Mouse (Mus musculus) retina, postnatal 7 days (tissue): ENCODE measurements around the gene Rgs6.

ENCODE experiments used
- DNase-seq: peaks from one replicate; pipeline ENCODE4 v3.0.0-alpha.2; 2012; ENCODE audit warnings: low read depth, low spot score

The Rgs6 gene

DNA sequence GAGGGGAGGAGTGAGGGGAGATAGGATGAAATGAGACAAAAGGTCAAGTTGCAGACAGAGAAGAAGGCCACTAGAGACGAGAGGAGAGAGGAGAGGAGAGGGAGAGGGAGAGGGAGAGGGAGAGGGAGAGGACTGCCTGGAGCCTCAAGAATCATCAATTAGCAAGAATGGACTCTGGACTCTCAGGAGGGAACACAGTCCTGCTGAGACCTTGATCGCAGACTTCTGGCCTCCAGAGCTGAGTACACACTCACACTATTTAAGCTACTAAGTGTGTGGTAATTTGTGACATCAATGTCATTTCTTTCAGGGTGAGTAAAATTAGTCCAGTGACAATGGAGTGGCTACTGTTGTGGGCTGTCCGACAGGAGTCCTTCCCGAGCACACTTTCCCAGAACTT lies 495.3 kb downstream of the Rgs6 start:
- no peak for DNase-seq

DNA sequence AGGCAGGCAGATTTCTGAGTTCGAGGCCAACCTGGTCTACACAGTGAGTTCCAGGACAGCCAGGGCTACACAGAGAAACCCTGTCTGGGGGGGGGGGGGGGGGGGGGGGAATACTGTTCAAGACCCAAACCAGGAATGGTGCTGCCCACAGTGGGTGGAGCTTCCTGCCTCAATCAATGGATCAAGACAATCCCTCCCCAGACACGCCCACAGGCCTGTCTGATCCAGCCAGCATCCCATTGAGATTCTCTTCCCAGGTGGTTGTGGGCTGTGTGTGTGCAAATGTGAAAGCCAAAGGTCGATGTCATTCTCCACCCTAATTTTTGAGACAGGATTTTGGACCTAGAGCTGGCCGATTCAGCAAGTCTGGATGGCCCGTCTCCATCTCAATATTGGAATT lies 496.5 kb downstream of the Rgs6 start:
- DNase-seq: no peak

DNA sequence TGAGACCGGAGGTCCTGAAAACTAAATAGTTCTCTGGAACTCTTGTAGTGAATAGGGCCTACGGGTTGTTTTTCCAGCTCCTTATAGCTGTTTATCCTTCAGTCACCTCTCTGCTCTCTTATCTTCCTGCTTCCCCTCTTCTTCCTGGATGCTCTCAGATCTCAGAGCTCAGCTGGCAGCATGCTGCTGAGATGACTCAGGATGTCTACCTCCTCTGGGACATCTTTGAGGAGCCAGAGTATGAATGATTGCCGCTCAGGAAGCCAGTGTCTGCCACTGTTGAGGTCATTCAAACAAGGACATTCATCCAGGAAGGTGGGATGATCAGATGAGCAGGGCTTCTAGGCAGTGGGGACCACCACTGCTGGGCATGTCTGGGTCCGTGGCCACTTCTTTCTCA lies 498.9 kb downstream of the Rgs6 start:
- no peak for DNase-seq

DNA sequence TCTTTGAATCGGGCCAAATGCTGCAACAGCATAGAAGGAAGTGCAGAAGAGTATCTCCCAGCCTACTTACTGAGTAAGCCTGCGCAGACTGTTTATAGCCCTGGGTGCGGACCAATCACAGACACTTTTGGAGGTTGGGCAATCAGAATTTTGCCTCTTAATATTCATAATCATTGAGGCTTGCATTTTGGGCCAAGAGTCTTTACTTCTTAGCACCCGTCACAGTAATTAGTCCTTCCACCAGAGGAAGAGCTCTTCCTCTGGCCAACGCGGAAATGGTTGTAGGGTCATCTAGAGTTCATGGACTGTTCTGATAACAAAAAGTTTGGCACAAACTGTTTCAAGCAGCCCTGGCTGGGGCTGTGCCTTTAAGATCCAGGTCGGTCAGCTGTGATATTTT lies 499.5 kb downstream of the Rgs6 start:
- DNase-seq: no peak

DNA sequence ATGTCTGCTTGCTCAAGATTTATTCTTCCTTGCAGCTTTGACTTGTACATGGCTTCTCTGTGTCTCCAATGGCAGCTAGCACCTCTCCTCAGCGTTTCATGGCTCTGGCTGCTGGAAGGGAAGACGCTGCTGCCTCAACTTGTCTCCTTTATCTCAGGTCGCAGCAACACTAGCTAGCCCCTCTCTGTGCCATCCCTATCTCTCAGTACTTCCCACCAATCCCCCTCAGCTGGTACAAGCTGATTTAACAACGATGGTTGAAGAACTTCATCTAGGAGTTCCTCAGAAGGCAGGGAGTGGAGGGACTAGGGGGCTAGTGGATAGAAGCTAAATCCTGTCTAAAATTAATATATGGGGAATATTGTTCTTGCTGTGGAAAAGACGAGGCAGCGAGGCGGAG lies 503.9 kb downstream of the Rgs6 start:
- DNase-seq: no peak

DNA sequence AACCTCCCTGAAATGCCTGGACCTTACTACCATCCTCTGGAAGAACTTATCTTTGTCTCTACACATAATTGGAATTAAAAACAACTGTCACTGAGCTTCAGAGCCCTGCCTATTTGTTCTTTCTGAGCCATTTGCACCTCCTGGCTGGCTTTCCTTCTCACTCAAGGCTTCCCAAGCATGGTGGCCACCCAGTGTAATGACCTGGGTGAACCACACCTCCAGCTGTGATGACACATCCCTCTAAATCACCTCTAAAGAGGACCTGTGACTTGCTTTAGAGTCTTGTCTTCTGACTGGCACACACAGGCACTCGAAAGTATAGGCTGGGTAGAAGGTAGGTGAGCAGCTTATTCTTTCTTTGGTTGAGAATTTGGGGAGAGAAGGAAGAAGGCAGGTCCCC lies 509.7 kb downstream of the Rgs6 start:
- DNase-seq: no peak

DNA sequence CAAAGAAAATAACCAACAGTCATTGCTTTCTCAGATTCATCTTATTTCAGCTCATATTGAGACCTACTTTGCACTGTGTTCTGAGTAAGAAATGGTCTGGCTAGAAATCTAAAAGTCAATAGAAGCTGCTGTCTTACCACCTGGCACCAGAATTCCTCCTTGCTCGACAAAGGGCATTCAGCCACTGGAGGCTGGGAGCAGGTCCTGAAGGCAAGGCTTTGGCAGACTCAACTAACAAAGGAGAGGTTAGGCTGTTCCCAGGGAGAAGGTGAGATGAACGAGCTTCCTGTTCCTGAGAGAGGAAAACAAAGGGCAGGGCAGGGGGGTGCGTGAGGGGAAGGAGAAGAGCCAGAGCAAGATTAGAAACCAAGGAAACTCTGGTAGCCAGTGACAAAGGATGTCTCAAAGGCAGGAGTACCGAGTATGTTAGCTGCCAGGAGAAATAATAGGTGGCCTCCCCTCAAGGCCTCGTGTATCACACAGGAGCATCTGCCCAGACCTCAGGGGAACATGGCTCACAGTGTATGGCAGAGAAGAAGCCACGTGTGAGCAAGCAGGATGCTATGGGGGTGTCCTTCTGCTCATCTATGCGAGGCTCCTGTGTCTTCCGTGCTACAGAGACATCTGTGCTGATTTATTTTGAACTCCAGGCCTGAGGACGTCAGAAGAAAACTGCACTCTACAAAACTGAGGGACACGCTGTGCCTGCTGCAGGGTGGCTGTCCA lies 510.7 kb downstream of the Rgs6 start:
- no peak for DNase-seq

DNA sequence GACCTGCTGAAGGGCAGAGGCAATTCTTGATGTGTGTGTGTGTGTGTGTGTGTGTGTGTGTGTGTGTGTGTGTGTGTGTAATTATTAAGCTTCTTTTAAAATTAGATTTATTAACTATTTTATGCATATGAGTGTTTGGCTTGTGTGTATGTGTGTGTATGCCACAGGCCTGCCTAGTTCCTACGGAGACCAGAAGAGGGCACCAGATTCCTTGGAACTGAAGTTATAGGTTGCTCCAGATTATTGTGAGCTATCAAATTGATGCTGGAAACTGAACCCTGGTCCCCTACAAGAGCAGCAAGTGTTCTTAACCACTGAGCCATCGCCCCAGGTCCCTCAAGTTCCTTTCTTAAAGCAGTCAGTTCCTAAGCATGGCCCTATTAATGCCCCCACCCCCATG lies 511.8 kb downstream of the Rgs6 start:
- DNase-seq: no peak

DNA sequence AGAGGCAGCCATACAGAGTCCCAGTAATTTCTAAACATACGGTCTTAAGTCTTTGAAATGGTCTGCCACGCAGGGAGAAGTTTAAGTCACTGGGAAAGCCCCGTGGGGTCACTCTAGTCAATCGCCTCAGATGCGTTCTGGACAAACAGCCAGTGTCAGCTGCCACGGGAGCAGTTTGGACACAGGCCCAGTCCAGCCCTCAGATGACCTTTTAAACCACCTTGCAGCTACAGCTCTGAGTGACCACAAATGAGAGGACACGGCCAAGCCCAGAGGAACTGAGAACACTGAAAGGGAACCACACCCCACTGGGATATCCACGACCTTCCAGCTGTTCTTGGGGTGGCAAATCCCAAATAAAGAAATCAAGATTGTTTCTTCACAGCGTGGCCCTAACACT lies 512.3 kb downstream of the Rgs6 start:
- DNase-seq: no peak

DNA sequence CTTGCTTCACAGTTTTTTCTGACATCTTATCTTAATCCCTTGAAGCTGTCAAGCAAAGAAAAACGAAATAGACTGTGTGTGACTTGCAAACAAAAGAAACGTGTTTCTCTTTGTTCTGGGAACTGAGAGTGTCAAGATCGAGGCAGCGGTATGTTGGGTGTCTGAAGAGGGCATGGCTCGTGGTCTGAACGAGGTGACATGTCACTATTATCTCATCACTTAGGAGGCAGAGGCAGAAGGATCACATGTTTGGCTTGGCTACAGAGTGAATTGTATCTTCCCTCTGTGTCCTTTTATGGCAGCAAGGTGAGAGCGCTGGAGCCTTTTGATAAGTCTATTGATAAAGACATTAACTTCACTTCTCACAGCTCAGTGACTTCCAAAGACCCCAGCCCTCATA lies 512.8 kb downstream of the Rgs6 start:
- no peak for DNase-seq

DNA sequence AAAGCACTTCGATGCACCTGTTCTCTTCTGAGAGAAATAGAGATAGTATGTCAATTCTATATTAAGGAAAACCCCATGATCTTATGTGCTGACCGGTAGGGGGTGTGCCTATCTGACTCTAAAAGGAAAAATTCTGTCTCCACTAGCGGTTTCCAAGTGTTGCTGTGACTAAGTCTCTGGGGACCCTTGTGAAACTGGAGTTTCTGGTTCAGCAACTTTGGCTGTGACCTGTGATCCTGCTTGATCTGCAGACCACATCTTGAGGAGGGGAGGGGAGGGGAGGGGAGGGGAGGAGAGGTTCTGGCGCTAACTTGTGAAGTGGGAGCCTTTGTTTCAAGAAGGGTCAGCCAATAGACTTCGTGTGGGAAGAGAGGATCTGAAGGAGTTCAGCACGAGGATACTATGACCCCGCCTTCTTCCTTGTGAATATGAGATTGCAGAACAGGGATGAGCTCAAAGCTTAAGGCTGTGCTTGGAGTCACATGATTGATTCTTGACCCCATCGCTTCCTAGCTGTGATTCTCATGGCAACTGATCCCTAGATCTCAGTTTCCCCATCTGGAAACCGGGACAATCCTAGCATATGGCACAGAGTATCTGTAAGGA lies 517.5 kb downstream of the Rgs6 start:
- no peak for DNase-seq

DNA sequence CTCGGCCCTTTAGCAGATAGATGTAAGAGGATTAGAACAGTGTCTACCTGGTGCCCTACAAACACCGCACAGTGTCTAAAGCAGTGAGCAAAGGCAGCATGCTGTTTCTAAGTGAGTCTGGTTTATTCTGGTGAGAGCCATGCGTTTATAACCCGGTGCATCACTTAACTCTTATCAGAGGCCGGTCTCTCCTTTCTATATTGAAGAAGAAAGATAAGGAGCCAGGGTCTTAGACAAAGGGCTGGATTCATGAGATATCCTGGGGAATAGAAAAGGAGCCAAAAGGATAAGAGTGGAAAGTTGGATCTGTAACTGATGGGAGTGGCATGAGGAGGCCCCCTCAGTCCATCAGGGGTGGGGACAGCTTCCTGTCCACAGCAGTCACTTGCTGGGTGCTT lies 518.0 kb downstream of the Rgs6 start:
- no peak for DNase-seq

DNA sequence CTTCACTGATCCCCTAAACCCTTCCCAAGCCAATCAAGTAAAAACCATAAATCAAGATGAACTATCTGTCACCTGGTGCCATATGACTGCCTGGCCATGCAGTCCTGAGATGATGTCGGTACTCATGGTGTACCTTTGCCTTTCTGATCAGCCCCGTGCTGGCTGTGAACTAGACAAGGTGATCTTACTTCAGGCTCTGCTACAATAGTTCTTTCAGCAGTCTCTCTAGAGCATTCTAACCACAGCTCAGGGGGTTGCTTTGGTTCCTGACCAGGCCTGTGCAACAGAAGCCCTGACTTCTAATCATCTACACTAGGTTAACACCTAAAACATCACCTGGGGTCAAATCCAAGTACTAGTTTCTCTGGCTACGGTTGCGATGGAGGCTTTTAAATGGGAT lies 521.4 kb downstream of the Rgs6 start:
- no peak for DNase-seq

DNA sequence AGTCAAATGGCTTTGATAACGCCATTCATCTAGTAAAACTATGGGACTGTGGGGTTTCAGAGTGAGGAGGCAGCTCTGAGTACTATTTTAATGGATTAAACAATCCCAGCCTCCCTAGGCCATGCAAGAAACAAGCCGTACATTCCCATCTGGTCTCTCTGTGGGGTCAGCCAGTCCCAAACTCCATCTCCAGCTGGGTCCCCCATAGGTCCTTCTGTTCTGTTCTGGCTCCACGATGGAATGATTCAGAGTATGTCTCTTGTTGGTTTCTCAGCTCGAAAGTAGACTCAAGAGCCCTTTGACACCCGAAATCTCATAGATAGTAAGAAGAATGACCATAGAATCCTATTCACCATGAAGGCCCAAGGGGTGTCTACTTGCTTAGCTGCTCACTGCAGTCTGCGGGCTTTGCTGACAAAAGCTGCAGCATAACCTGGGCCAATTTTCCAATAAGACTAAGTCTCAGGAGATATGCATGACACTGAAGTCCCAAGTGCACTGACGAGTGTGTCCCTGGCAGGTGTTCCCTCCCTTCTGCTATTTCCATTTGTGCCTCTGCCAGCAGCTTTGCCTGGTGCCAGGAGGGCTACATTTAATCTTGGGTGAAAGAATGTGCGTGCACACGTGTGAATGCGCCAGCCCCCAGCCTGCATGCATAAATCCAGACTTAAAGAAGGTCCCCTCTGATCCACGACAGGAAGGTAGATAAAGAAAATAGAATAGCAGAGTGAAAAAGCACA lies 522.0 kb downstream of the Rgs6 start:
- DNase-seq: no peak

DNA sequence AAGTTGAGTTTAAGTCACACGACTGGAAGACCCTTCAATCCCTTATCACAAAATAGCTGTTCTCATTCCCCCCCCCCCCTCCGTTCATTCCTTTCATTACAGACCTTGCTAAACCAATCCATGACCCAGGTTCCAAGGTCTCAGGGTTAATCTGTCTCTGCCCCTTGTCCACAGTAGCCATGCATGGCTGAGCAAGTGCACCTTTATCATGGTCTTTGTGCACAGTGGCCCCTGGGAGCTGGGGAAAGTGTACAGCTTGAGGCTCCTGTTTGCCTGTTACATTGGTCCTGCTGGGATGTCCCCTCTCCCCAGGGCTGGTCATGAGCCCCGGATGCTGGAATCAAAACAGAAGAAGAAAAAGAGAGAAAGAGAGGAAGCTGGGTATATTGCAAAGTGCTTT lies 522.6 kb downstream of the Rgs6 start:
- DNase-seq: no peak

DNA sequence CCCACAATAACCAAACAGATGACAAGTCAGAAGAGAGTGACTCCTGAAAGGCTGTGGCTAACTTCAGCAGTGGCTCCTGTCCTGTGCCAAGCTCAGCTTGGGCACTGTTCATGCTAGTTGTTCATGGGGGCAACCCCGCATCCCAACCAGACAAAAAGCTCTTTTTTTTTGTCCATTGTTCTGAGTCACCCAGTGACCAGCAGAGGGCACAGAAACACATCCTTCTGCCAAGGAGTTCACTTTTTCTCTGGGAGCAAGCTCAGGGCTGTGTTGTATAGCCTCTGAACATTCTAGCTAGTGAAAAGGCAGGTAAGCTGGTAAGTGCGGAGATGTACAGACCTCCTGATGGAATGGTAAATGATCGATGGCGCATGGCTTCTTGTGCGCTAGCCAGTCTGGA lies 524.2 kb downstream of the Rgs6 start:
- DNase-seq: no peak

DNA sequence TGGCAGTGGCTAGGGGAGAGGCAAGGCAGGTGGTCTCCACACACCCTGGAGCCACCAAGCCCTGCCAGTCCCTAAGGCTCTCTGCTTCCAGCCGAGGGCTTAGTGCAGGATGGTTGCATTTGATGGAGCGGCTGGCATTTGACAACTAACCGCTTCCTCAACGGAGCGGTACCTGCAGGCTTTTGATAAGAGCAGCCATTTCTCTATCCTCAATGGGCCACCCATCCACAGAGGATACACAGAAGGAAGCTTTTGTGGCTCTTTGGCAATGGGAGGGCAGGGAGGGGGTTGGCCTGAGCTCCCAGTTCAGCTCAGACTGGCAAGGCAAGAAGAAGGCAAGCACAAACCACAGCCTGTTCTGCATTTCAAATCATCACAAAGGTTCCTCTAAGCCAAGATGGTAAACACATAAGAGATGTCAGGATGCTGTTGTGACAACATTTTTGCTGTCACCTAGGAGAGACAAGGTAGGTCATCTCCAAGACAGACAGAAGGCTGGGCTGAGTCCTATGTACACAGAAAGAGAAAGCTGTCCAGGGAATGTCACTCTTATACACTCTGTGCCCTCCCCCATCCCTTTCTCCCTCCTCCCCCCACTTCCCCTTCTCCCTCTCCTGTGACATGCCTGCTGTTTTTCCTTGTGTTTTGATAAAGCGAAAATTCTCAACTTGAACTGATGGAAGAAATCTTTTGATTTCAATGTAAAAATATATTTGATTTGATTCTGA lies 525.0 kb downstream of the Rgs6 start:
- DNase-seq: no peak

DNA sequence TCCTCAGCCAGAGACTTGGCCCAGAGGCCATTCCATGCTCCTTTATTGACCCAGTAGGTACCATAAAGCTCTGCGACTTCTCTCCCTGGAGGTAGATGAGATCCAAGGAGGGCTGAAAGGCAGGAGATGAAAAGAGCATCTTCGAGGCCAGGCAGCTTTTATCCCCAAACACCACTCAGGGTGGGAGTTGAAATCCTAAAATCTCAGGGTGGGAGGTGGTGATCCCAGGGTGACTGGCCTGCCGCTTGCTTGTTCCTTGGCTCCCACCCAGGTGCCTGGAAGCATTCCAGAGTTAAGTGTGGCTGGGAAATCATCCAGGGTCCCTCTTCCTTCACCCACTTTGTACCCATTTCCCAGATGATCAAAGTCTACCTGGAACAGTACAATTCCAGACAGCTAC lies 525.9 kb downstream of the Rgs6 start:
- DNase-seq: no peak

DNA sequence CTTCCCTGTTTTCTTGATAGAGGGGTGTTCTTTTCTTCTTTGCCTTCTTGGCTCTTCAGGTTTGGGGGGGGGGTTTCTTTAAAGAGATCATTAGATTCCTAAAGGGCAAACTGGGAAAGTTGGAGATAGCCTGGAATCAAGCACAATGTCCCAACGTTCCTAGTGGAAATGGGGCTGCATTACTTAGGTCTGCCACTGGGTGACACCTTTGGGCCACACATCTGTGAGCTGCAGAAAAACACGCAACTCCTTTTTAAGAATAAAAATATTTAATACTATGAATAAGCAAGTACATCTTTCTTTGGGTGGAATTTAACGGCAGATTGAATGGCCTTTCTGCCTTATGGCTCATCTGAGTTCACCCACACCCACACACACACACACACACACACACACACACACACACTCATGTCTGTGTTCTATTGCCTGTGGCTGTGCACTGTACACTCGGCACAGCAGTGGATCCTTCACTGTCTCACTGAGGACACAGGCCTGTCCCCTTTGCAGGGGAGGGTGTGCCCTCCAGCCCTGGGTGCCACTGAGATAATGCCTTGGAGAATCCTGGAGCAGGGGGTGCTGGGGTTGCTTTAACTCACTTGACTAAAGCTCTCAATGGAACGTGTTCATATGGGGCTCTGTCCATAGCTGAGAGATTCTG lies 526.4 kb downstream of the Rgs6 start:
- DNase-seq: peak; percentile 46

DNA sequence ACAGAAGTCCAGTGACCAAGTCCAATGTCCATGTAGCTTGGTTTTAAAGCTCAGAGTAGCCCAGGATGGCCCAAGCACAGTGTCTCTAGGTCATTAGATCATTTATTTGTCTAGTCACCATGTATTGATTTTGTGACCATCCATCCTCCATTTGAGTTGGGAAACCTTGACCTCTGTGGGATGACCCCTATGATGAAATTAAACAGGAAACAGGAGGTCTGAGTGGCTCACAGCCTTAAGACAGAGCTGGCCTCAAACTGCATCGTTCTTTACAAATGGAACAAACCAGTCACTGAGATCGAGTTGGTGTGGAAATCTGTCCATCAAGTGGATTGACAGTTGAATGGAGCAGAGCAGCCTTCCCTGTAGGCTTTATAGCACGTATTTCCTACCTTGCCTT lies 536.0 kb downstream of the Rgs6 start:
- no peak for DNase-seq

DNA sequence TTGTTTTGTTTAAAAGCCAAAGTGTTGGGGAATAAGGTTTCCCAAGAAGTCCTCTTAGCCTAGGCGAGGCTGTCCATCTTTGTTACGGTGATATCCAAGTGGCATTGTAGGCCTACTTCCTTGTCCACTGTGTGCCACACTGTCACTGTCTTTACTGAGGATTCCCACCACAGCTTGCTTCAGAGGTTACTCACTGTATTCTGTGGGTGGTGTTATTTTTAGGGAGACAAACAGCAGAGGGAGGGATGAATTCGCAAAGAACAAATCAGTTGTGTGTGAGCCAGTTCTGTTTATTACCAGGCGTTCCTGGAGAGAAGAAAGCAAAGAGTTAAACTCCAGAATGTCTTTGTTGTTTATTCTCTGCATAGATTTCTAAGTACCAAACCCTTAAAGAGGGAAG lies 537.2 kb downstream of the Rgs6 start:
- DNase-seq: no peak

DNA sequence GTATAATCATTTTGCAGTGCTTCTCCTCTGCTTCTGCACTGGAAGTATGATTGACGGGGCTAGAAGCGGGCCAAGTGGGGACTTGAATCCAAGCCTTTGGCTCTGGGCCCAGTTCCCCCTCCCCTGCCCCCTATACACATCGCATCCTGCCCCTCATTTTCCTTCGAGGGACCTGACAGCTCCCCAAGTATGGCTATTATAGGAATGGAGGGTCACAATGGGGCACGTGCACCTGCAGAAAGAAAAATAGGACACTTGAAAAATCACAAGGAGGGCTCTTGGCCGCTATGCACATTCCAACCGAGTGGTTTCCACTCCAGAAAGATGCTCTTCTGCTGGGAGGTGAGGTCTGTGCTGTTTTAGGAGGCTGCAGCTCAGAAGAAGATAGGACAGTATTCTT lies 538.8 kb downstream of the Rgs6 start:
- no peak for DNase-seq
